Mouse (Mus musculus) kidney, adult 2 months (tissue): ENCODE measurements around the gene Hspb9.

Experiments
- CTCF ChIP-seq: fragments of 200-500 bp; conservative IDR thresholded peaks from 2 replicates; pipeline ENCODE4 v1.5.1; 2011; ENCODE audit warnings: low read depth, mild to moderate bottlenecking, control low read depth, low read length, moderate library complexity, mixed read lengths; ENCODE audit not compliant: insufficient read depth, insufficient read length
- POLR2A ChIP-seq: fragments of 200-500 bp; IDR thresholded peaks from one replicate; pipeline ENCODE4 v1.6.1; 2011; ENCODE audit warnings: low read depth, low read length, control low read depth

GRCm38 (mm10) chr11:100703851-100704531 lies 9.7 kb upstream of the Hspb9 start, which contains the start of gene Dhx58:
- TF ChIP-seq POLR2A = no peak
- no peak for TF ChIP-seq CTCF
